Mouse (Mus musculus) limb, embryonic 13.5 days (tissue): Measurements from ENCODE around the gene Cryl1. TPM values are rescaled to one million over a fixed set of nuclear protein-coding genes. Genes with fewer than 3 reads are reported as not detected.

Experiments used
- ATAC-seq: fragments of 200-750 bp; cut with Nextera tagmentation; 2 replicates; pipeline ENCODE4 v1.8.0; 2017; ENCODE audit warnings: low read depth, moderate number of reproducible peaks, moderate TSS enrichment; ENCODE audit not compliant: low FRiP score
- H3K27ac ChIP-seq: fragments of 300-500 bp; sonication (generic); 2 replicates; pipeline ENCODE4 v1.5.1; 2015; ENCODE audit warnings: inconsistent platforms, mild to moderate bottlenecking, moderate library complexity
- H3K27me3 ChIP-seq: fragments of 300-500 bp; sonication (generic); 2 replicates; pipeline ENCODE4 v1.6.1; 2015; ENCODE audit warnings: mild to moderate bottlenecking, inconsistent platforms
- H3K36me3 ChIP-seq: fragments of 300-500 bp; sonication (generic); 2 replicates; pipeline ENCODE4 v1.6.1; 2015; ENCODE audit warnings: inconsistent platforms, mild to moderate bottlenecking, moderate library complexity
- H3K4me1 ChIP-seq: fragments of 300-500 bp; sonication (generic); 2 replicates; pipeline ENCODE4 v1.6.1; 2015; ENCODE audit warnings: inconsistent platforms
- H3K4me2 ChIP-seq: fragments of 300-500 bp; sonication (generic); replicated peaks from 2 replicates; pipeline ENCODE4 v1.6.1; 2015; ENCODE audit warnings: inconsistent platforms, mild to moderate bottlenecking, moderate library complexity
- H3K4me3 ChIP-seq: fragments of 300-500 bp; sonication (generic); 2 replicates; pipeline ENCODE4 v1.5.1; 2015; ENCODE audit warnings: moderate library complexity, mild to moderate bottlenecking, inconsistent platforms
- H3K9ac ChIP-seq: fragments of 300-500 bp; sonication (generic); 2 replicates; pipeline ENCODE4 v1.6.1; 2015; ENCODE audit warnings: mild to moderate bottlenecking, inconsistent platforms
- H3K9me3 ChIP-seq: fragments of 300-500 bp; sonication (generic); 2 replicates; pipeline ENCODE4 v1.6.1; 2016; ENCODE audit warnings: inconsistent platforms
- WGBS: fragments of 180-500 bp; shearing (Covaris S2); methylation state at CpG from one replicate; pipeline ENCODE4 v1.1.7; 2015; 5-methylcytosine and 5-hydroxymethylcytosine counted together
- polyA plus RNA-seq: library from polyadenylated mRNA; unstranded; fragments of >200 nt; fragmentation: Nextera tagmentation; extraction: Ambion mirVana; gene quantifications from 2 replicates; pipeline ENCODE4 v1.2.1, GENCODE M21; 2015

Gene Cryl1
- polyA plus RNA-seq, 1 experiment from 2014 or later, result 28.6 TPM

GRCm38 (mm10) chr14:57366724-57367123, 31.6 kb downstream of the Cryl1 start:
- ATAC-seq, result no peak
- H3K4me3 ChIP-seq, result no peak overlapping the region
- no peaks in the 10 kb centered on the region for H3K27me3 ChIP-seq
- no peaks in the 10 kb centered on the region for H3K9me3 ChIP-seq
- H3K36me3 ChIP-seq, result no peaks in the 10 kb centered on the region
- 63% methylated on average over 5 of the region's 5 CpGs for WGBS
- H3K27ac ChIP-seq, result no peak overlapping the region
- no peak overlapping the region for H3K4me2 ChIP-seq
- H3K4me1 ChIP-seq, result peaks cover 5% of the 10 kb centered on the region; the same call in 1 of the 2 replicates
- H3K9ac ChIP-seq, result no peak overlapping the region

- Histone ChIP-seq H3K4me1 (peaks cover 5% of the 10 kb centered on the region; the same call in 1 of the 2 replicates), H3K27ac (no peak overlapping the region), H3K4me2 (no peak overlapping the region), H3K9ac (no peak overlapping the region), H3K4me3 (no peak overlapping the region), H3K36me3 (no peaks in the 10 kb centered on the region), H3K9me3 (no peaks in the 10 kb centered on the region), H3K27me3 (no peaks in the 10 kb centered on the region)
- no peak; the same call in 1 of the 2 replicates for ATAC-seq
- 85% methylated on average over 9 of the region's 9 CpGs for WGBS
Observed at GRCm38 (mm10) chr14:57365341-57365740, 33.0 kb downstream of the Cryl1 start.

- WGBS, result 77% methylated on average over 6 of the region's 6 CpGs
- ATAC-seq, result no peak
- Histone ChIP-seq H3K4me3 (no peak overlapping the region), H3K36me3 (no peaks in the 10 kb centered on the region), H3K27ac (no peak overlapping the region), H3K27me3 (no peaks in the 10 kb centered on the region), H3K9ac (no peak overlapping the region), H3K4me1 (peaks cover 5% of the 10 kb centered on the region; the same call in 1 of the 2 replicates), H3K9me3 (no peaks in the 10 kb centered on the region), H3K4me2 (no peak overlapping the region)
Observed at GRCm38 (mm10) chr14:57363833-57364232, 34.5 kb downstream of the Cryl1 start.

- 11% methylated on average over 31 of the region's 31 CpGs for WGBS
- no peaks in the 10 kb centered on the region for H3K36me3 ChIP-seq
- no peak overlapping the region for H3K27ac ChIP-seq
- peak; percentile 75; the same call in 1 of the 2 replicates for ATAC-seq
- H3K4me3 ChIP-seq, result peak overlapping the region; percentile 8; the same call in 1 of the 2 replicates
- no peaks in the 10 kb centered on the region for H3K9me3 ChIP-seq
- peaks cover 5% of the 10 kb centered on the region; the same call in 1 of the 2 replicates for H3K4me1 ChIP-seq
- H3K27me3 ChIP-seq, result no peaks in the 10 kb centered on the region
- H3K4me2 ChIP-seq, result peak overlapping the region; percentile 53
- no peak overlapping the region for H3K9ac ChIP-seq
Observed at GRCm38 (mm10) chr14:57362726-57363660, 35.3 kb downstream of the Cryl1 start.

- H3K36me3 ChIP-seq, result no peaks in the 10 kb centered on the region
- H3K27me3 ChIP-seq, result no peaks in the 10 kb centered on the region
- H3K27ac ChIP-seq, result no peak overlapping the region
- 64% methylated on average over 5 of the region's 5 CpGs for WGBS
- no peaks in the 10 kb centered on the region for H3K4me1 ChIP-seq
- H3K9me3 ChIP-seq, result no peaks in the 10 kb centered on the region
- no peak overlapping the region for H3K4me3 ChIP-seq
- H3K4me2 ChIP-seq, result no peak overlapping the region
- H3K9ac ChIP-seq, result no peak overlapping the region
- no peak for ATAC-seq
Observed at GRCm38 (mm10) chr14:57357030-57357429, 41.3 kb downstream of the Cryl1 start.

- Histone ChIP-seq H3K36me3 (no peaks in the 10 kb centered on the region), H3K27ac (no peak overlapping the region), H3K27me3 (no peaks in the 10 kb centered on the region), H3K9me3 (no peaks in the 10 kb centered on the region), H3K9ac (no peak overlapping the region), H3K4me1 (no peaks in the 10 kb centered on the region), H3K4me3 (no peak overlapping the region), H3K4me2 (no peak overlapping the region)
- no peak for ATAC-seq
- WGBS, result 89% methylated on average over 7 of the region's 7 CpGs
Observed at GRCm38 (mm10) chr14:57351521-57352235, 46.7 kb downstream of the Cryl1 start.

- ATAC-seq, result no peak
- no peak overlapping the region for H3K4me3 ChIP-seq
- H3K9ac ChIP-seq, result no peak overlapping the region
- H3K27me3 ChIP-seq, result no peaks in the 10 kb centered on the region
- no peaks in the 10 kb centered on the region for H3K4me1 ChIP-seq
- H3K27ac ChIP-seq, result no peak overlapping the region
- H3K9me3 ChIP-seq, result no peaks in the 10 kb centered on the region
- WGBS, result 86% methylated on average over 10 of the region's 10 CpGs
- no peak overlapping the region for H3K4me2 ChIP-seq
- H3K36me3 ChIP-seq, result no peaks in the 10 kb centered on the region
Observed at GRCm38 (mm10) chr14:57349955-57350354, 48.4 kb downstream of the Cryl1 start.

- H3K27me3 ChIP-seq, result no peaks in the 10 kb centered on the region
- no peak overlapping the region for H3K4me2 ChIP-seq
- ATAC-seq, result no peak
- 53% methylated on average over 4 of the region's 4 CpGs for WGBS
- no peaks in the 10 kb centered on the region for H3K9me3 ChIP-seq
- no peaks in the 10 kb centered on the region for H3K4me1 ChIP-seq
- H3K9ac ChIP-seq, result no peak overlapping the region
- H3K4me3 ChIP-seq, result no peak overlapping the region
- H3K27ac ChIP-seq, result no peak overlapping the region; the same call in 1 of the 2 replicates
- no peaks in the 10 kb centered on the region for H3K36me3 ChIP-seq
Observed at GRCm38 (mm10) chr14:57348155-57348554, 50.2 kb downstream of the Cryl1 start.

GRCm38 (mm10) chr14:57346135-57346534, 52.2 kb downstream of the Cryl1 start:
- Histone ChIP-seq H3K4me3 (no peak overlapping the region), H3K4me2 (no peak overlapping the region), H3K36me3 (no peaks in the 10 kb centered on the region), H3K9ac (no peak overlapping the region), H3K27me3 (no peaks in the 10 kb centered on the region), H3K9me3 (no peaks in the 10 kb centered on the region), H3K4me1 (peaks cover 9% of the 10 kb centered on the region), H3K27ac (no peak overlapping the region)
- 91% methylated on average over 3 of the region's 3 CpGs for WGBS
- ATAC-seq, result no peak

GRCm38 (mm10) chr14:57344781-57345492, 53.4 kb downstream of the Cryl1 start:
- no peak overlapping the region for H3K4me3 ChIP-seq
- H3K9ac ChIP-seq, result no peak overlapping the region
- 68% methylated on average over 25 of the region's 25 CpGs for WGBS
- no peaks in the 10 kb centered on the region for H3K9me3 ChIP-seq
- no peak for ATAC-seq
- H3K4me1 ChIP-seq, result peaks cover 9% of the 10 kb centered on the region
- no peaks in the 10 kb centered on the region for H3K36me3 ChIP-seq
- H3K27ac ChIP-seq, result no peak overlapping the region
- H3K27me3 ChIP-seq, result no peaks in the 10 kb centered on the region
- no peak overlapping the region; the same call in 1 of the 2 replicates for H3K4me2 ChIP-seq

GRCm38 (mm10) chr14:57343057-57343750, 55.1 kb downstream of the Cryl1 start:
- peaks cover 9% of the 10 kb centered on the region for H3K4me1 ChIP-seq
- H3K9ac ChIP-seq, result no peak overlapping the region
- H3K27me3 ChIP-seq, result no peaks in the 10 kb centered on the region
- H3K27ac ChIP-seq, result no peak overlapping the region
- ATAC-seq, result no peak
- H3K4me2 ChIP-seq, result no peak overlapping the region
- H3K4me3 ChIP-seq, result no peak overlapping the region
- no peaks in the 10 kb centered on the region for H3K36me3 ChIP-seq
- H3K9me3 ChIP-seq, result no peaks in the 10 kb centered on the region
- WGBS, result 73% methylated on average over 15 of the region's 15 CpGs
